Mouse (Mus musculus): Measurements from ENCODE around the gene Pigt. TPM values are rescaled to one million over a fixed set of nuclear protein-coding genes. Genes with fewer than 3 reads are reported as not detected.

The Pigt gene
- total RNA-seq, 2 experiments from 2014 or later = 109 to 113 TPM

DNA sequence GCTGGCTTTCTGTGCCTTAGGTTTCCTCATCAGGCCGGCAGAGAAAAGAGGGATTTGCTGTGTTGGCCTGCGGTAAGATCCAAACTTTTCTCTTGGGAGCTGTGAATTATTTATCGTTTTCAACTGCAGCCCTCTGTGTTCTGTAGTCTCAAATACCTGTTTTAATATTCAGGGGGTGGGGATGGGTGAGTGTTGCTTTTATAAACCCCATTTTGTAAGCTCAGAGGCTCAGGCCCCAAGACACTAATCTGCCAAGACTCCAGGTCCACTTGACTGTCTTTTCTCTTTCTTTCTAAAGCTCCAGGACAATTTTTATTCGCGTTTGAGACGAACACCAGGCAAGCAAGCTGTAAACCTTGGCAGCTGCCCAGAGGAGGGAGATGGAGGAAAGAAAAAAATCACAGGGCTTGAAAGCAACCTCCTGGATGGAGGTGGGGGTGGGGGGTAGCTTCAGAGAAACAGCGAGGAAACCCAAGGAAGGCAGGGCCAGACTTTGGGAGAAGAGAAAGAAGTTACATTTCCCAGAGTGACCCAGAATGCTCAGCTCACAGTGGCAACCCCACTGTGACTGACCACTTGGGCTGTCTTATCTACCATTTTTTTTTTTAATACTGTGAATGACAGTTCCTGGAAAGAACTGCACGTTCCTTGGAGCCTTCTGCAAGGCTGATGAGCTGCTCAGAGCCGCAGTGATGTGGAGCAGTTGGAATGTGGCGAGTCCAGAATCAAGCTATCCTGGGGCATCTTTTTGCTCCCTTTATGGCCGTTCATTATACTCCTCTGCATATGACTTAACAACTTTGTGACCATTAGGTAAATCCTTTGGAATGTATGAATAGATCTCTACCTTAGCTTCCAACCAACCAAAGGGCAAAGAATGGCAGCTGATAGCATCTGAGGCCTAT, 21.2 kb downstream of the Pigt start:
- DNase-seq = no peak
- intact Hi-C loops (cut with DNase I) = no loop called here

DNA sequence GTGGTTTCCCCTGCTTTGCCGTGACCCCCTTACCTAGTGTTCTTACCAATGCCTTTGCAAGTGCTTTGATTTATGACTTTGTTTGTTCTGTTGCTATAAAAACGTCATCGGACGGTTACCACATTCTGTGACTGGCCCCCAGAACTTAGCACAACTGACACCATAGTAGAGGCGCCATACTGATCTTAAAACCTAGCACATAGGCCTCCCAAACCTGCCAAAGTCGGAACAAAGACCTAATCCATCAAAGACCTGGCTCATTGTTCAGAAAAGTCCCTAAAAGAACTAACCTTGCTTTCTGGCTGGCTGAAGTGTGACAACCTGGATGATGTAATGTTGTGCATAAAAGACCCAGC, 21.8 kb downstream of the Pigt start:
- DNase-seq = no peak
- intact Hi-C loops (cut with DNase I) = no loop called here

DNA sequence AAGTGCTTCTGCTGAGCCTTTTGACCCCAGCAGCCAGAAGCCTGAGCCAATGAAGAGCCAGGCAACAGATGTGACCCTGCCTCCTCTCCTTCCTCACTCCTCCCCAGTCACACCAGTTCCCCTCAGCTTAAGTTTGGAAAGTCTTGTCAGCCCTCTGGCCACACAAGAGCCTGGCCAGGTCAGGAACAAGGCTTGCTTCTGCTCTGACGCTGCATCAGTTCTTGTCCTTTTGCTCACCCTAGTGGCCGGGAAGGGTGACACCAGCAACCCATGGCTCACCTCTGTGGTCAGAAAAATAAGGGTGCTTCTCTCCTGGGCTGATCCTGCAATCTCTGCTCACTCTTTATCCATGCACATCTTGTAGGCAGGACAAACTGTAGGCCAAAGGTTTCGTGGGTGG, 23.5 kb downstream of the Pigt start:
- DNase-seq = peak; percentile 34
- intact Hi-C loops (cut with DNase I) = no loop called here

DNA sequence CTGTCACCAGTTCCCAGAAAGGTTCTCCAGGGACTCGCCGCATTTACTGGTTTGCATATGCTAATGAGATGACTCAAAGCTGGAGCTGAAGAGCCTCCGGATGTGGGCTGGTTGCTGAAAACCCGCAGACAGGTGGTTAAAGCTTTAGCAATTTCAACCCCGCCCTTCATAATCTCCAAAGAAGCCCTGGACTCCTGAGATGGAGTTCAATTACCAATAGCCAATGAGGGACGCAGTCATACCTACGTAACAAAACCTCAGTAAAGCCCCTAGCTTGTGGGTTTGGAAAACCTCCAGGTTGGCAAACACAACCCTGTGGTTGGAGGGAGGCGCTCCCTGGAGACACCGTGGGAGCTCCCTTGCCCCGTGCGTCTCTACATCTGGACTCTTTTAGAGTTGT, 24.5 kb downstream of the Pigt start:
- DNase-seq = no peak
- intact Hi-C loops (cut with DNase I) = no loop called here

DNA sequence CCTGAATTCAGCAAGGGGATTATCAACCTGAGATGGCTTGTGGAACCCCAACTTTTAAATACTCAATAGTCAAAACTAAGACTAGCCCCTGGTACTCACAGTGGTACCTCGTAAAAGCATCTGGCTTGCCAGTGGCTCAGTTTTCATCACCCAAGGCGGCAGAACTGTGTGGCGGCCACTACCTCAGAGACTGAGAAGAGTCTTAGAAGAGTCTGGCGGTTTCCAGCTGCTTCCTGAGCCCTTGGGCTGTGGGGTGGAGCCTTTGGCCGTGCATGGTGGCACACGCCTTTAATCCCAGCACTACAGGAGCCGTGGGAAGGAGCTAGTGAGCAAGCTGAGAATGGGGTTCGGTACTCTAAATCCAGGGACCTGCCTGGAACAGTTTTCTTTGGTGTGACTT, 25.0 kb downstream of the Pigt start:
- intact Hi-C loops (cut with DNase I) = no loop called here
- DNase-seq = no peak

DNA sequence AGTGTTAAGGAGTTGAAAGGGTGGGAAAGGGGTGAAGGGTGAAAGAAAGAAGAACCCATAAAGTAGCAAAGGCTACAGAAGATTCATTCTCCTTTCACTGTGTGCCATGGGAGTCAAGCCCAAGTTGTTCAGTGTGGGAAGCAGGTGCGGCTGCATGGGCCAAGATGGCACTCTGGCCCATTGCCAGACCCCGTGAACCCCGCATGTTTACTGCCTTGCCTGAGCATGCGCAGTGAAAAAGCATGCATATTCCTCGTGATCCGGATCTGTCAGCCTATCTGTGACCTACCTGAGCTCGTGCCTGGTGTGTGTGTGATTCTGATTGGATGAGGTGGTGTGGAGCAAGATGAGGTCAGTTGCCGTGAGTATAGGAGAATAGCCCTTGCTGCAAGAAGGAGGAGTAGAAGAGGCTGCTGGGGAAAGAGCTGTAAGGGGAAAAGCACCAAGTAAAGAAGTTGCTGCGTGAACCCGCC, 26.0 kb downstream of the Pigt start:
- peak; percentile 57 for DNase-seq
- intact Hi-C loops (cut with DNase I) = no loop called here

DNA sequence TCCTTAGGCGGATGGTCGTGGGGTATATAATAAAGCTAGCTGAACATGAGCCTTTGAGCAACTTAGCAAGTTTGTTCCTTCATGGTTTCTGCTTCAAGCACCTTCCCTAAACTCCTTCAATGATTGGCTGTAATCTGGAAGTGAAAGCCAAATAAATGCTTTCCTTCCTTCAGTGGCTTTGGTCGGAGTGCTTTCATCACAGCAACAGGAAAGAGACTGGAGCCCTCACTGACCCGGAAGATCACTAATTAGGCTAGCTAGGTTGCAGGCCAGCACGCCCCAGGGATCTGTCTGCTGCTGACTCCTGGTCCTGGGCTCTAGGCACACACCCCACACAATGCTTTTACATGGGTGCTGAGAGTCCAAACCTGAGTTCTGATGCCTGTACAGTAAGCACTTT, 31.2 kb downstream of the Pigt start:
- intact Hi-C loops (cut with DNase I) = no loop called here
- DNase-seq = no peak

DNA sequence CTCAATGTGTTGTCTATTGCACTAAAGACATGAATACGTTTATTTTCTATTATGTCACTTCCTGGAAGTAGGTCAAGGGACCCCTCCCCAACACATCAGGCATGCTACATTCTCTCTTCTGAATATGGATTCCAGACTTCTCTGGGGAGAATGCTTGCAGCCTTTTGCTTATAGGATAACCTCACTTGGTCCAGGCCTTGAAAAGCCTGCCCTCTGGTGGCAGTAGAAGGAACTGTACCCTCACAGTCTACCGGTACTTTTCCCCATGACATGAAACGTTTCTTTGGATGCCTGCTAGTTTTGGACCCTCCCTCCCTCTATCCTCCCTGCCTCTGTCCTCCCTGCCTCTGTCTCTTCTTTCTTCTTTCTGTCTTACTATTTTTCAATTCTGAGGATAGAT, 33.8 kb downstream of the Pigt start:
- peak; percentile 77 for DNase-seq
- intact Hi-C loops (cut with DNase I) = loop anchor here (10.0 kb wide), 1 partner anchor 116 kb away; no protein-coding TSS in a partner anchor

DNA sequence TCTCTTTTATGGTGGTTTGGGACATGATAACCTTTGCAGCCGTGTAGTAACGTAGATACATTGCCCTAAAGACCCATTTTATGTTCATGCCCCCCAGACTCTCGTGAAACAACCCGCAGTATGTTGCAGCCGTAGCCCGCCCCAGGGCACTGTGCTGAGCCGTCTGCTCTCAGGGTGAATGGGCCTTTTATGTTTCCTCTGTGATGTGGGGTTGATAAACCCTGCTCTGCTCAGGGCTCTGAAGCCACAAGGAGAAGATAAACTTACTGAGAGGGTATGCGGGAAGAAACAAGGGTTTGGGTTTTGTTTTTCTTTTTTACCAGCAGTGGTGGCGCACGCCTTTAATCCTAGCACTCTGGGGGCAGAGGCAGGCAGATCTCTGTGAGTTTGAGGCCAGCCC, 37.0 kb downstream of the Pigt start:
- intact Hi-C loops (cut with DNase I) = loop anchor here (10.0 kb wide), 1 partner anchor 120 kb away; no protein-coding TSS in a partner anchor
- no peak for DNase-seq

DNA sequence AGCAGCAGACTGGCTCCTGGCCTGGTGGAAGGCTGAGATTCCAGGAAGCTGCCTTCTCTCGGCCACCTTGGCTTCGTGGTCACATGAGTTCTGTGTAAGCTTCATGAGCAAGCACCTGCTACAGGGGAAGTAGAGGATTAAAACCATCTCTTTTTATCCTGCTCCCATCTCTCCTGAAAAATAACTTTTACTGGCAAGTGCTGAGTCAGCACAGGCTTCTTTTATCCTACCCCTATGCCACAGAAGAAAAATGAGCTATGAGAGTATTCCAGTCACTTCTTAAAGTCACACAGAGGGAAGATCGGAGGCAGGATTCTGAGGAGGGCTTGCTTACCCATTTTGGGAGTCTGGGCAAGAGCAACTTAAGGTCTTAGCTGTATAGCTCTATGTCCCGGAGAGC, 39.7 kb downstream of the Pigt start:
- intact Hi-C loops (cut with DNase I) = loop anchor here (10.0 kb wide), 1 partner anchor 122 kb away; no protein-coding TSS in a partner anchor
- DNase-seq = no peak

DNA sequence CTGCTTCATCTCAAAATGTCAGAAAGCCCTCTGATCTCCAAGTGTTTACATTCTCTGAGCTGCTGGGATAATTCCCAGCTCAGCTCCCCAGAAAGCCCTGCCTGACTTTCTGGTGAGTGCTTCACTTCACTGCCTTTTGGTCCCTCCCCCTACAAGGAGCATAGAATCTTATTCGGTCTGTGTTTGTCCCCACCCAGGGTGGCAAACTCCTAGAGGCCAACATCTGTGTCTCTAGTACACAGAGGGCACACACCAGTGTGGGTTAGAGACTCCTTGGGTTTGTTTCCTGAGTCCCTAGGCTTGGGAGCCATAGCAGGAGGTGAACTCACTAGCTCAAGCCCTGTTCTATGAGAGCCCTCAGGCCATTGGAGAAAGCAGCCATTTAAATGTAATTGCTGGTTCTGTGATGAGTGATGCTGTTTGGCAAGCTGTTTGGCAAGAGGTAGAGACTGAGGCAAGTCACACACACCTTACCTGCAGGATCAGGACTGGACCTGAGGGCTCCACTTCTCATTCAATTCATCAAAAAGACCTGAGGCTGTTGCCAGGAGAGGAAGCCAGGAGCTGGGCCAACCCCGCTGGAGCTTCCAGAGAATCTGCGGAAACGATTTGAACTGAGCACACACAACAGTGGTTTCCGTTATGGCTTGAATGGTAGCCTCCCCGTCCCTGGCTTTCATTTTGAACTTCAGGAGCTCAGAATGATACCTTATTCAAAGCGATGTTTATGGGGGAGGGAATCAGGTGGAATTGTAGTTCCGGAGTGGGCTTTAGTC, 43.5 kb downstream of the Pigt start:
- intact Hi-C loops (cut with DNase I) = no loop called here
- no peak for DNase-seq

DNA sequence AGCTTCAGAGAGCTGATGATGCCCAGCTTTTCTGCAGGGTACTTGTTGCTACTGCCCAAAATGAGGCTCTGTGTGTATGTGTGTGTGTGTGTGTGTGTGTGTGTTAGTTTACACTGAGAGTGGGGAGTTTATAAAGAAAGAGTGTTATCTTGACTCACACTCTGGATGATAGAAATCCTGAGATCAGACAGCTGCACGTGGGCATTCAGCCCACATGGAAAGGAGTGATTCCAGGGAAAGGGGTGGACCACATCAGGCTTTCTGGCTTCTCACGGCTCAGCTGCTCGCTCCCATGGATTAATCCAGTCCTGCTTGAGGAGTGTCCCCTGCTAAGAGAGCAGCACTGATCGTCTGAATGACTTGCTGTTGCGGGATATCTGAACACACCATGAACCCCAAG, 44.8 kb downstream of the Pigt start:
- intact Hi-C loops (cut with DNase I) = no loop called here
- DNase-seq = no peak

DNA sequence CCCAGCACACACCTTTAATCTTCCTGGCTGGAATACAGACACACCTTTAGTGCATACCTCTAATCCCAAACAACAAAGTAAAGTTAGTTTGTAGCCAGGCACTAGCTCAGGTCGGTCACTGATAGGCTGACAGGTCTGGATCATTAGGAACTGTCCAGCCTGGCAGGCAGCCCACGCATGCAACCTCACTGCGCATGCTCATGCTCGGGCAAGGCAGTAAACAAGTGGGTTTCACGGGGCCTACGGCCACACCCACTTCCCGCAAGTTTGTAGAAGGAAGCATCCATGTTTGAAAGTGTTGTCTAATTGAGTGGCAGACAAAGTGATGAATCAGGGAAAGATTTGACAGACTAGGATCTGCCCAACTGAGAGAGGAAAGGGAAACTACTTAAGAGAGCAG, 45.3 kb downstream of the Pigt start:
- intact Hi-C loops (cut with DNase I) = no loop called here
- DNase-seq = no peak

DNA sequence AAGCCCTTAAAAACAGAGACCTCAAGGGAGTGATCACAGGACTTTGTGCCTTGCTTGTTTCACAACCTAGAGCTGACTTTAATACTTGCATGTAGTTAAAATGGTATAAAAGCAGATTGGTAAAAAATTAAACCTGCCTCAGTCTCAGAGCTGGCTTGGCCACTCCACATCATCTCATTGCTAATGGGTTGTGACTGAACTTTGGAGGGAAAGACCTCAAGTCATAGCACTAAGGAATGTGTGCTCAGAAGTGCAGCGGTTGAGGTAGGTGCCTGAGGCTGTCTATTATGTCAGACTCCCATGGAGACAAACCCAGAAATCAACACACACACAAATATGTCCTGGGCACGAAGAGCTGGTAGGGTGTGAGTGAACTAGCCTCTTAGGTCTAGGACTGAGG, 46.4 kb downstream of the Pigt start:
- no peak for DNase-seq
- intact Hi-C loops (cut with DNase I) = no loop called here

DNA sequence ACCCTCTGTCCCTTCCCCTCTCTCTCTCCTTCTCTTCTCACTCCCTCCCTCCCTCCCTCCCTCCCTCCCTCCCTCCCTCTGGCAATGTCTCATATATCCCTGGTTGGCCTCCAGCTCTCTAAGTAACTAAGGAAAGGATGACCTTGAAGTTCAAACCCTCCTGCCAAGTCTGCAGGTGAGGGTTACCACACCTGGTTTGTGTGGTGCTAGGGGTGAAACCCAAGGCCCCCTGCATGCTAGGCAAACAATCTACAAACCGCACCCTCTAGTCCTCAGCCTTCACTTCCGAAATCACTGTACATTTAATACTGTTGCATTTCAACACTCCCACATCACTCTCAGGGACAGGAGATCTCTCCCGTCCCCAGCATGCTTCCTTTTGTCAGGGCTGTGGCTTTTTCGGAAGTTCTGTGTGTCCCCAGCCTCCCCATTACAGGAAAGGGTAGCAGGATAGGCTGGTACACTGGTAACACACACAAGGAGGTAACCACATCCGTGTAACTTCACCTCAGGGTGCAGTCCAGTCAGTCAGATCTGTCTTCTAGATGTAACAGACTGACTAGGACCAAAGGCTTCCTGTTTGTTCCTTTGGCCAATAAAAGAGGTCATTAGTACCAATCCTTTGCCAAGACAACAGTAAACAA, 47.3 kb downstream of the Pigt start:
- intact Hi-C loops (cut with DNase I) = no loop called here
- no peak for DNase-seq

DNA sequence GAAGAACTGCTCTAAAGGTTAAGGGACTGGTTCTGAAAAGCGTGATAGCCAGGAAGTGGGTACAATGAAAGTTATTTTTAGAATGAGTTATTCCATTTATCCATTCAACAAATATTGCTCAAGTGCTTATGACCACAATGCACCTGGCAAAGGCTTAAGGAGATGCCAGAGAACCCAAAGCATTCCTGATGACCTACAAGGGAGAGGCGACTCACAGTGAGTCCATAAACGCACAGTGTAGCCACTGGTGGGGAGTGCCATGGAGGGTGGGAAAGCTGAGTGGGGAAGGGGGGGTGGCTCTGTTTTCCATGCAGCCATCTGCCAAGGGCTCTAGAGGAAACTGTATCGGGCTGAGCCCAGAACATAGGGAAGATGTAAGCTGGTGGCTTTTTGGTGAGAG, 52.0 kb downstream of the Pigt start:
- intact Hi-C loops (cut with DNase I) = no loop called here

DNA sequence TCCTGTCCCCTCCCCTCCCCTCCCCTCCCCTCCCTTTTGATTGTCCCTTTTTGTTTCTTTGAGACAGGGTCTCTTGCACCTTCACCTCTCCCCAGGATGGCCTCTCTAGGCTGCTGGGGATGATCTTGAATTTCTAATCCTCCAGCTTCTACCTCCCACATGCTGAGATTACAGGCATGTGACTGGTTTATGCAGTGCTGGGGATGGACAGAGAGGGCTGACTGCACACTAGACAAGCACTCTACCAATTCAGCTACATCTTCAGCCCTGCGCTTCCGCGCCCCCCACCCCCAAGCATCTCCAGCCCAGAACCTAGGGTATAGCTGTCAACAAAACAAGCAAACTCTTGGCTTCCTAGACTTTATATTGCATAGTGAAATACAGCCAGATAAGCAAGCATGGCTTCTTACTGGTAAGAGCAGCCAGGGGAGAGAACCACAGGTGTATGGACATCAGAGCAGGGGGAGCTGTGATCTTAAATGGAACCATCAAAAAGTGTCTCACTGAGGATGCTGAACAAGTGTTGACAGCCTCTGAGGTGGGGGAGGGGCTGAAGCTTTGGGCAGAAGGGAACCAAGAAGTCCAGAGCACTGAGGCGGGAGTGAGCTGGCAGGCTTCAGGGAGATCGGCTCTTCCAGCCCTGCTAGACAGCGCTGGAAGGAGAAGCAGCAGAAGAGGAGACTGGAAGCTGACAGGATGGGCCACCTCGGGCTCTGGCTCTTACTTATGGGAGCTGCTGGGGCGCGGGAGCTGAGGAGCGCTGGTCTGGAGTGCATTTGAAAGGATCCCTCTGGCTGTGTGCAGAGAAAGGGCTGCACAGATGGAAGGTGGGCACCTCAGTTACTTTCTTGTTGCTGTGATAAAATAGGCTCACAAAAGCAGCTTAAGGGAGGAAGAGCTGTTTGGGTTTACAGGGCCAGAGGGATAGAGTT, 52.9 kb downstream of the Pigt start:
- peak; percentile 21 for DNase-seq
- intact Hi-C loops (cut with DNase I) = no loop called here

More for the DNA sequence above, 52.0 kb downstream of the Pigt start:
- DNase-seq = no peak

DNA sequence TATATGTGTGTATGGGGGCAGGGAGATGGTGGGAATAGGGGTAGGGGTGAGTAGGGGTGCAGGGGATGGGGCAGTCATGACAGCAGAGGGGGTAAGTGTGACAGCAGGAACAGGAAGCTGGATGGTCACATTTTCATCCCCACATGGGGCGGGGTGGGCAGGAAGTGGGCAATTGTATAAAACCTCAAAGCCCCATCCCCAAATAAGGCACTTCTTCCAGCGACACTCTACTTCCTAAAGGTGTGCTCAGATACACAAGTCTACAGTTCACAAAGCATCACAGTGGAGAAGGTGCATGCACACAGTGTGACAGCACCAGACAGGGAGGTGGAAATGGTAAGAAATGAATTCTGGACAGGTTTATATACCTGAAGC, 53.6 kb downstream of the Pigt start:
- no peak for DNase-seq
- intact Hi-C loops (cut with DNase I) = no loop called here

DNA sequence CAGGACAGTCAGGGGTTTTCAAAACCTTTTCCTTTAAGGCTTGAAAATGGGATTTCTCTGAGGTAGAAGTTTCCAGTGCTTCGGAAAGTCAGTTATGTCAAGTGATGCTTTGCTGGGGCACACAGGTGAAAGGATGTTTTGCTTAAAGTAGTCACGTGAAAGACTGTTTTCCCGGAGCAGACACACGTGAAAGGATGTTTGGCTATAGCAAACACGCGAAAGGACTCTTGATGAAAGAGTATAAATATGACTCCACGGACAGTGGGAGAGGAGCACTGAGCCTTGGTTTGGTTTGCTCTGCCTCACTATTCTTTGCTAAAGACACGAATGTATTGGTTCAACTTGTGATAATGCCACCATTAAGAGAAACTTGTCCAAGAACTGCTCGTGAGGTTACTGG, 54.2 kb downstream of the Pigt start:
- intact Hi-C loops (cut with DNase I) = no loop called here
- no peak for DNase-seq
